Mouse (Mus musculus): ENCODE results near the gene Gtpbp10.

GRCm38 (mm10) chr5:5536131-5536530 is 23.2 kb downstream of the Gtpbp10 start:
- TF ChIP-seq CTCF (IDR thresholded peaks at IDR 0.05; ENCODE audit: insufficient read depth, low read length) (no peak), POLR2A (IDR thresholded peaks at IDR 0.05; ENCODE audit: borderline replicate concordance, extremely low read depth, low read depth, low read length) (no peak)
